Mouse (Mus musculus): ENCODE results near the gene 4931414P19Rik.
A peak's percentile ranks its signal among the peaks of the same experiment; 100 is the strongest.

4931414P19Rik gene

GRCm38 (mm10) chr14:54605752-54606321, at the start of gene 4931414P19Rik:
Gene 4931414P19Rik (minus strand): TSS chr14:54605993.
- DNase-seq (ENCODE audit: low read depth in 1 of 2, low spot score in 2 of 2), result peak in 1 of 2 experiments; percentile 27

- DNase-seq (ENCODE audit: low read depth in 1 of 2, low spot score in 2 of 2), result peak; percentile 49 to 67
Observed at GRCm38 (mm10) chr14:54653496-54653895, 47.7 kb upstream of the 4931414P19Rik start.

- no peak for DNase-seq (ENCODE audit: low read depth in 1 of 2, low spot score in 2 of 2)
Observed at GRCm38 (mm10) chr14:54652787-54653186, 47.0 kb upstream of the 4931414P19Rik start.

- no peak for DNase-seq (ENCODE audit: low read depth in 1 of 2, low spot score in 2 of 2)
Observed at GRCm38 (mm10) chr14:54651556-54651955, 45.8 kb upstream of the 4931414P19Rik start.

GRCm38 (mm10) chr14:54650621-54651454, 45.0 kb upstream of the 4931414P19Rik start:
- DNase-seq (ENCODE audit: low read depth in 1 of 2, low spot score in 2 of 2), result peak; percentile 70 to 75

- no peak for DNase-seq (ENCODE audit: low read depth in 1 of 2, low spot score in 2 of 2)
Observed at GRCm38 (mm10) chr14:54647900-54648299, 42.1 kb upstream of the 4931414P19Rik start.

- no peak for DNase-seq (ENCODE audit: low read depth in 1 of 2, low spot score in 2 of 2)
Observed at GRCm38 (mm10) chr14:54646898-54647636, 41.3 kb upstream of the 4931414P19Rik start.

GRCm38 (mm10) chr14:54646455-54646854, 40.7 kb upstream of the 4931414P19Rik start:
- no peak for DNase-seq (ENCODE audit: low read depth in 1 of 2, low spot score in 2 of 2)

GRCm38 (mm10) chr14:54644294-54644693, 38.5 kb upstream of the 4931414P19Rik start:
- no peak for DNase-seq (ENCODE audit: low read depth in 1 of 2, low spot score in 2 of 2)

GRCm38 (mm10) chr14:54643011-54643410, 37.2 kb upstream of the 4931414P19Rik start:
- DNase-seq (ENCODE audit: low read depth in 1 of 2, low spot score in 2 of 2), result no peak

GRCm38 (mm10) chr14:54642224-54642944, 36.6 kb upstream of the 4931414P19Rik start:
- DNase-seq (ENCODE audit: low read depth in 1 of 2, low spot score in 2 of 2), result no peak

- peak; percentile 53 to 72 for DNase-seq (ENCODE audit: low read depth in 1 of 2, low spot score in 2 of 2)
Observed at GRCm38 (mm10) chr14:54641305-54641969, 35.6 kb upstream of the 4931414P19Rik start, which contains the start of gene Cdh24. Gene Cdh24 (minus strand): TSS chr14:54641364.

- DNase-seq (ENCODE audit: low read depth in 1 of 2, low spot score in 2 of 2), result no peak
Observed at GRCm38 (mm10) chr14:54640946-54641304, 35.1 kb upstream of the 4931414P19Rik start, which contains the start of gene Gm17606. Gene Gm17606 (plus strand): TSS chr14:54640952.

- no peak for DNase-seq (ENCODE audit: low read depth in 1 of 2, low spot score in 2 of 2)
Observed at GRCm38 (mm10) chr14:54640121-54640520, 34.3 kb upstream of the 4931414P19Rik start.

- no peak for DNase-seq (ENCODE audit: low read depth in 1 of 2, low spot score in 2 of 2)
Observed at GRCm38 (mm10) chr14:54638210-54638609, 32.4 kb upstream of the 4931414P19Rik start.

GRCm38 (mm10) chr14:54636954-54637353, 31.2 kb upstream of the 4931414P19Rik start:
- peak in 1 of 2 experiments; percentile 47 for DNase-seq (ENCODE audit: low read depth in 1 of 2, low spot score in 2 of 2)

- no peak for DNase-seq (ENCODE audit: low read depth in 1 of 2, low spot score in 2 of 2)
Observed at GRCm38 (mm10) chr14:54634182-54634581, 28.4 kb upstream of the 4931414P19Rik start.

- no peak for DNase-seq (ENCODE audit: low read depth in 1 of 2, low spot score in 2 of 2)
Observed at GRCm38 (mm10) chr14:54632252-54632651, 26.5 kb upstream of the 4931414P19Rik start.

GRCm38 (mm10) chr14:54631240-54631599, 25.4 kb upstream of the 4931414P19Rik start:
- no peak for DNase-seq (ENCODE audit: low read depth in 1 of 2, low spot score in 2 of 2)

- no peak for DNase-seq (ENCODE audit: low read depth in 1 of 2, low spot score in 2 of 2)
Observed at GRCm38 (mm10) chr14:54630583-54631239, 24.9 kb upstream of the 4931414P19Rik start.

Measured in monocyte, adult 2 months (primary cell).